Mouse (Mus musculus) natural killer cell, adult 2 months (primary cell): Measurements from ENCODE around the gene Diaph3.

ENCODE experiments used
- DNase-seq, 2 experiments: peaks; one replicate each; pipeline ENCODE4 v3.0.0; 2022; ENCODE audit warnings: low spot score in 2 of 2

The Diaph3 gene

GRCm38 (mm10) chr14:86847154-86847810 is 293.8 kb downstream of the Diaph3 start:
- no peak for DNase-seq

GRCm38 (mm10) chr14:86844075-86844474 is 297.0 kb downstream of the Diaph3 start:
- DNase-seq: no peak

GRCm38 (mm10) chr14:86837642-86838041 is 303.4 kb downstream of the Diaph3 start:
- no peak for DNase-seq

- no peak for DNase-seq
Observed at GRCm38 (mm10) chr14:86834851-86835250, 306.2 kb downstream of the Diaph3 start.

- no peak for DNase-seq
Observed at GRCm38 (mm10) chr14:86834269-86834668, 306.8 kb downstream of the Diaph3 start.

- DNase-seq: no peak
Observed at GRCm38 (mm10) chr14:86833003-86833402, 308.0 kb downstream of the Diaph3 start.

GRCm38 (mm10) chr14:86816246-86816645 is 324.8 kb downstream of the Diaph3 start:
- DNase-seq: no peak

GRCm38 (mm10) chr14:86788880-86789641 is 352.0 kb downstream of the Diaph3 start:
- no peak for DNase-seq

GRCm38 (mm10) chr14:86786866-86787265 is 354.2 kb downstream of the Diaph3 start:
- no peak for DNase-seq

GRCm38 (mm10) chr14:86781553-86782273 is 359.3 kb downstream of the Diaph3 start:
- DNase-seq: peak in 1 of 2 experiments; percentile 3

- no peak for DNase-seq
Observed at GRCm38 (mm10) chr14:86773311-86773710, 367.7 kb downstream of the Diaph3 start.

GRCm38 (mm10) chr14:86772176-86773150 is 368.6 kb downstream of the Diaph3 start:
- DNase-seq: no peak

- no peak for DNase-seq
Observed at GRCm38 (mm10) chr14:86764286-86764685, 376.7 kb downstream of the Diaph3 start.

- no peak for DNase-seq
Observed at GRCm38 (mm10) chr14:86757604-86758520, 383.2 kb downstream of the Diaph3 start.

GRCm38 (mm10) chr14:86757132-86757531 is 383.9 kb downstream of the Diaph3 start:
- DNase-seq: no peak

GRCm38 (mm10) chr14:86750351-86750750 is 390.7 kb downstream of the Diaph3 start:
- no peak for DNase-seq

GRCm38 (mm10) chr14:86749425-86749824 is 391.6 kb downstream of the Diaph3 start:
- DNase-seq: no peak

GRCm38 (mm10) chr14:86748876-86749275 is 392.2 kb downstream of the Diaph3 start:
- no peak for DNase-seq

GRCm38 (mm10) chr14:86744523-86744922 is 396.5 kb downstream of the Diaph3 start:
- no peak for DNase-seq

GRCm38 (mm10) chr14:86741855-86742531 is 399.0 kb downstream of the Diaph3 start:
- DNase-seq: no peak
